Mouse (Mus musculus): ENCODE measurements around the gene Gpr27. TPM values are rescaled to one million over a fixed set of nuclear protein-coding genes. Genes with fewer than 3 reads are reported as not detected.
A peak's percentile ranks its signal among the peaks of the same experiment; 100 is the strongest.

The Gpr27 gene
- polyA plus RNA-seq, 1 experiment from 2014 or later = 1.8 TPM

DNA sequence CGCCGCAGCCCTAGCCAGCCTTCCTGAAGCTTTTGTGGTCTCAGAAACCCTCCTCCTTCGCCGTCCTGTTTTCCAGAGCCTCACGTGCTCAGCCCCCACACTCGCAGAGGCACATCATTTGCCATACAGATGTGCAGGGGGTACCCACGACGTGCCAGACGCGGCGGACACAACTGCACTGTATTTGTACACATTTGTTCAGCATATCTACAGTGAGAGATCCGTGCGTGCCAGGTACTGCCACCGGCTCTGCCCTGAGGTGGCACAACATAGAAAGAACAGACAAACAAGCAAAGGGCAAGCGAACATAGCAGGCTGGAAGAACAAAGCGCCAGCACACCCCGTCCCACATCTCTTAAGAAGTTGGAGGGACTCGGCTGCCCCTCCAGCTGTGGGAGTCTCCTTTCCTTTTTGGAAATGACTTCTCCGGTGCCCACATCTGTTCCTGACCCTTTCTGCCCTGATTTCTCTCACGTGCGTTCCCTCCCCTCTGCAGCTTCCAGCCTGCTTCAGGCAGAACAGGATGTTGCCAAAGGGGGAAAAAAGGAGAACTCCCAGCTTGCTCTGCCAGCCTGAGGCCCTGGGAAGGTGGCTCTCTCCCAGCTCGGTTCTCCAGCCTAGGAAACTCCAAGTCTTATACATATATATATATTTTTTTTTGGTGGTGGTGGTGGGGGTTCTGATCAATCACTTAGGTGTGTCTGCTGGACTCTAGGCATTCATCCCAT, 34.3 kb downstream of the Gpr27 start:
- H3K4me1 ChIP-seq (ENCODE audit: insufficient read depth, low read length) = peaks cover 15% of the 10 kb centered on the region
- H3K4me2 ChIP-seq (replicated peaks; ENCODE audit: low read depth, low read length) = peak overlapping the region; percentile 95
- H3K9ac ChIP-seq (replicated peaks; ENCODE audit: low read length) = peak overlapping the region; percentile 47
- 4% methylated on average over 22 of the region's 22 CpGs for WGBS
- no peak overlapping the region for H3K27ac ChIP-seq (ENCODE audit: low read length)
- no peaks in the 10 kb centered on the region for H3K36me3 ChIP-seq (ENCODE audit: insufficient read depth, low read length)
- peaks cover 51% of the 10 kb centered on the region for H3K27me3 ChIP-seq (ENCODE audit: insufficient read depth, low read length)
- no peak for ATAC-seq (ENCODE audit: low FRiP score, low TSS enrichment)
- H3K4me3 ChIP-seq (ENCODE audit: low read length) = peak overlapping the region; percentile 46
- H3K9me3 ChIP-seq (ENCODE audit: low read length) = no peaks in the 10 kb centered on the region

DNA sequence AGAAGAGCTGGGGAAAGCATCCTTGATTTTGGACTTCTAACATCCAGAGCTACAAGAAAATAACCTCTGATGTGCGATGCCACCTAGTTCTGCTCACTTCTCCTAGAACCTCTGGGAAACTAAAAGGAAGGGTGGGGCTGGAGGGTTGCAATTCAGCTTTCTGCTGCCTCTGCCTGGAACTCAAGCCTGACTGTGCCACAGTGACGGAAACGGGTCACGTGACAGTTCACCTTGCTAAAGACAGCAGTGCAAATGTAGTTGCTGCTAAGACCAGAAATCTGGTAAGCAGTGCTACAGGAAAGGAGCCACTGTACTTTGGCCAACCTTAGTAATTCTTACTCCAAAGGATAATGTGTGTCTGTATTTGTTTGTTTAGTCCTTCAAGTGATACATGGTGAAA, 37.4 kb downstream of the Gpr27 start:
- H3K9me3 ChIP-seq (ENCODE audit: low read length) = no peaks in the 10 kb centered on the region
- H3K4me1 ChIP-seq (ENCODE audit: insufficient read depth, low read length) = peaks cover 15% of the 10 kb centered on the region
- no peak for ATAC-seq (ENCODE audit: low FRiP score, low TSS enrichment)
- H3K36me3 ChIP-seq (ENCODE audit: insufficient read depth, low read length) = no peaks in the 10 kb centered on the region
- no peak overlapping the region for H3K9ac ChIP-seq (replicated peaks; ENCODE audit: low read length)
- no peak overlapping the region for H3K4me2 ChIP-seq (replicated peaks; ENCODE audit: low read depth, low read length)
- no peak overlapping the region for H3K27ac ChIP-seq (ENCODE audit: low read length)
- WGBS = 84% methylated on average over 4 of the region's 4 CpGs
- H3K27me3 ChIP-seq (ENCODE audit: insufficient read depth, low read length) = peaks cover 40% of the 10 kb centered on the region
- H3K4me3 ChIP-seq (ENCODE audit: low read length) = no peak overlapping the region

DNA sequence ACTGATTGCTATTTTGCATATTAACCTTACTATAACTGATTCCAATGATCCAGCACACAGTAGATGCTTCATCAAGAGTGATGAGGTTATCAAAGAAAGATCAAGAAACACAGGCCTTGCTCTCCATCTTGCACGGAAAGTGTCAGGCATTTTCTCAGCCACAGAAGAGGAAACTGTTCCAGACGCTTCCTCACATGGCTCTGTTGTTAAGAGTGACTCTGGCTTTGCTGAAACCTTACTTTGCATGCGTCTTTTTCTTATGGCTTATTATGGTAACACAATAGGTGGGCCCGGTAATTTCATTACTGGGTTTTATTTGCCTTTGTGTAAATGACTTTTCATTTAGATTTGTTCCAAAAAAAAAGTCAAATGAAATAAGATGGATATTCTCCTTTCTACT, 39.4 kb downstream of the Gpr27 start:
- Histone ChIP-seq H3K4me2 (replicated peaks; ENCODE audit: low read depth, low read length) (no peak overlapping the region), H3K9me3 (ENCODE audit: low read length) (no peaks in the 10 kb centered on the region), H3K4me1 (ENCODE audit: insufficient read depth, low read length) (no peaks in the 10 kb centered on the region), H3K27me3 (ENCODE audit: insufficient read depth, low read length) (peaks cover 21% of the 10 kb centered on the region), H3K9ac (replicated peaks; ENCODE audit: low read length) (no peak overlapping the region), H3K4me3 (ENCODE audit: low read length) (no peak overlapping the region), H3K27ac (ENCODE audit: low read length) (no peak overlapping the region), H3K36me3 (ENCODE audit: insufficient read depth, low read length) (no peaks in the 10 kb centered on the region)
- ATAC-seq (ENCODE audit: low FRiP score, low TSS enrichment) = no peak
- 91% methylated on average over 4 of the region's 4 CpGs for WGBS

DNA sequence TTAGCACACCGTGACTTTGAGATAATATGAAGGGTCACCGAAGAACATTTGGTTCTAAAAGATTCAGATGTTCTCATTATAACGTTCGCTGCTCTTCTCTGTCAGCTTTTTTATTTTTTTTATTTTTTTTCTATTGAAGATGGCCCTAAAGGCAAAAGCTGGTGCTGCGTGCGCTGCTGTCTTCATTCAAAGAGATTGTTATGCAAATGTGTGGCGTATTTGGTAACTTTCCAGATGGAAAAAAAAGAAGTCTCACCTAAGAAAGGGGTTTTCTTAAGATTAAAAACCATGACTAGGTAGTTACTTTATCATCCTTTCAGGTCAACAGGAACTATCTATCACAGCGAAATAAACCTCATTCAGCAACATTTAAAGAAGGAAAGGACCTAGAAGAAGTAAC, 40.2 kb downstream of the Gpr27 start:
- Histone ChIP-seq H3K9me3 (ENCODE audit: low read length) (no peaks in the 10 kb centered on the region), H3K9ac (replicated peaks; ENCODE audit: low read length) (no peak overlapping the region), H3K27ac (ENCODE audit: low read length) (no peak overlapping the region), H3K4me2 (replicated peaks; ENCODE audit: low read depth, low read length) (no peak overlapping the region), H3K4me3 (ENCODE audit: low read length) (no peak overlapping the region), H3K4me1 (ENCODE audit: insufficient read depth, low read length) (no peaks in the 10 kb centered on the region), H3K36me3 (ENCODE audit: insufficient read depth, low read length) (no peaks in the 10 kb centered on the region), H3K27me3 (ENCODE audit: insufficient read depth, low read length) (peaks cover 14% of the 10 kb centered on the region)
- 90% methylated on average over 8 of the region's 8 CpGs for WGBS
- no peak for ATAC-seq (ENCODE audit: low FRiP score, low TSS enrichment)

DNA sequence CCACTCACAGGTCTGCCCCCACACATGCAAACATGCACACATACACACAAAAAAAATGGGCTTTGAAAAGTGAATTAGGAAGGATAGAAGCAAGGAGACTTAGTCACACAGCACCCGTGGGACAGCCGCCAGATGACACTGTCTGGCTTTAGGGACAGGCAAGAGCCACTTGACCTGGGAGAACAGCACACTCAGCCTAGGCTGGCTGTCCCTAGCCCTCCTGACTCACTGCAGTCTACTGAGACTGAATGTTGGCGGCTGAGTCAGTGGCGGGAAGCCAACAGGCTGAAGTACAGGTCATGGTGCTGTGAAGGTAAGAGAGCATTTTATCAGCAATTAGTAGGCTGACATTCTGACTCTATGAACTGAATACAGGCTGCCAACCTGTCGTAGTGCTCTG, 42.2 kb downstream of the Gpr27 start:
- no peak for ATAC-seq (ENCODE audit: low FRiP score, low TSS enrichment)
- H3K27me3 ChIP-seq (ENCODE audit: insufficient read depth, low read length) = no peaks in the 10 kb centered on the region; the same call in 1 of the 2 replicates
- H3K4me1 ChIP-seq (ENCODE audit: insufficient read depth, low read length) = no peaks in the 10 kb centered on the region
- H3K36me3 ChIP-seq (ENCODE audit: insufficient read depth, low read length) = no peaks in the 10 kb centered on the region
- H3K27ac ChIP-seq (ENCODE audit: low read length) = no peak overlapping the region
- H3K4me2 ChIP-seq (replicated peaks; ENCODE audit: low read depth, low read length) = no peak overlapping the region
- 76% methylated on average over 5 of the region's 5 CpGs for WGBS
- no peak overlapping the region for H3K9ac ChIP-seq (replicated peaks; ENCODE audit: low read length)
- H3K4me3 ChIP-seq (ENCODE audit: low read length) = no peak overlapping the region
- H3K9me3 ChIP-seq (ENCODE audit: low read length) = no peaks in the 10 kb centered on the region

DNA sequence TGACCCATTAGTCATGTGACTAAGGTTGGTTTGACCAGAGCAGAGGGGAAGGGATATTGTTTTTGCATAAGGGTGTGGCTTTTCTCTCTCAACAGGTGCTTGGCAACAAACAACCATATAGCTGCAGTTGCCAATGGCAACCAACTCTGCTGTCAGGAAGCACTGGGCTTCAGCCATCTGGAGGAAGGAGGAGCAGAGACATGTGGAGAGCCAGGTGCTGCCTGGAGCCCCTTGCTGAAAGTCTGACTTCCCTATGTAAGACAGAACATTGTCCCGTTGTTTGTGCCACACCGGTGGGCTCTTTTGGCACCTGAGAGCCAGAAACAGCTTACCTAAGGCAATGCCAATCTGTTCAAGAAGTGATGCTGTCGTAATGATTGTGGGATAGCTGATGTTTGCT, 50.4 kb downstream of the Gpr27 start:
- Histone ChIP-seq H3K27me3 (ENCODE audit: insufficient read depth, low read length) (no peaks in the 10 kb centered on the region), H3K4me3 (ENCODE audit: low read length) (no peak overlapping the region), H3K36me3 (ENCODE audit: insufficient read depth, low read length) (no peaks in the 10 kb centered on the region), H3K9me3 (ENCODE audit: low read length) (no peaks in the 10 kb centered on the region), H3K4me2 (replicated peaks; ENCODE audit: low read depth, low read length) (no peak overlapping the region), H3K27ac (ENCODE audit: low read length) (no peak overlapping the region), H3K9ac (replicated peaks; ENCODE audit: low read length) (no peak overlapping the region), H3K4me1 (ENCODE audit: insufficient read depth, low read length) (no peaks in the 10 kb centered on the region)
- 80% methylated on average over 3 of the region's 3 CpGs for WGBS
- ATAC-seq (ENCODE audit: low FRiP score, low TSS enrichment) = no peak

Other genes starting within 250 kb of the Gpr27 start
- gene Foxp1, start 170.0 kb upstream of the Gpr27 start, polyA plus RNA-seq (2015; fragmentation: Nextera tagmentation; extraction: Ambion mirVana) = 36.4 and 37.2 TPM in 2 replicates
- 17.6 and 18.5 TPM in 2 replicates for gene Eif4e3, start 25.9 kb upstream of the Gpr27 start, polyA plus RNA-seq (2015; fragmentation: Nextera tagmentation; extraction: Ambion mirVana)
- gene Gm20696, start 25.9 kb upstream of the Gpr27 start, polyA plus RNA-seq (2015; fragmentation: Nextera tagmentation; extraction: Ambion mirVana) = 1.7 and 2.1 TPM in 2 replicates
- gene Prok2, start 33.7 kb downstream of the Gpr27 start, polyA plus RNA-seq (2015; fragmentation: Nextera tagmentation; extraction: Ambion mirVana) = 0.17 TPM in 1 of 2 replicates, not detected in the other